Mouse (Mus musculus): Measurements from ENCODE around the gene Rnf151.

The Rnf151 gene

GRCm38 (mm10) chr17:24717943-24718342, at the start of gene Rnf151, which contains the start of gene Rps2:
Gene Rnf151, minus strand, starts transcription at chr17:24718063.
Gene Rps2, plus strand, starts transcription at chr17:24718116.
- DNase-seq (ENCODE audit: low read depth, low spot score), result no peak

DNA sequence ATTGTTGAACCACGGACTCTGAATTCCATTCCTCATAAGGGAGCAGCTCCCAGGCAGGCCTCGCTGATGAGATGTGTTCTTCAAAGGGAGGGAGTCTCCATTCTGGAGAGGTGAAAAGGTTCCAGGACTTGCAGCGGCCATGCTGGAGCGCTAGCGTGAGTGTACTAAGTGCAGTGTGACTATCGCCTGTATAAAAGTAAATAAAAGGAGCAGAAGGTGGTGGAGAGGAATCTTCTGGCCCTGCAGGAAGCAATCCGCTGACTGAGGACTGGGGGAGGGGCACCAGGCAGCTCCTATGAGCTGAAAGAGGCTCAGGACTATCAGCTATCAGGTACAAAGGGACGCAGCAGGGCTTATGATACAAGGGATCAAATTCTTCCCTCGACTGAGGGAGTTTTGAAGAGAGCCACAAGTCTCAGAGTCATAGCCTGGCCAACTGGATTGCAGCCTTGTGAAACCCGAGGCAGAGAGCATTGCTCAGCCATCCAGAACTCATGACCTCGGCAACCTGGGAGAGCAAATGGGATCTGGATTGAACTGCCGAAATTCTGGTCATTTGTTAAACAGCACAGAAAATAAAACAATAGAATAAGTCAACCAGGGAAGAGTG, 48.5 kb upstream of the Rnf151 start:
- no peak for DNase-seq (ENCODE audit: low read depth, low spot score)

- DNase-seq (ENCODE audit: low read depth, low spot score), result no peak
Measured at GRCm38 (mm10) chr17:24765016-24765905, 47.4 kb upstream of the Rnf151 start.

DNA sequence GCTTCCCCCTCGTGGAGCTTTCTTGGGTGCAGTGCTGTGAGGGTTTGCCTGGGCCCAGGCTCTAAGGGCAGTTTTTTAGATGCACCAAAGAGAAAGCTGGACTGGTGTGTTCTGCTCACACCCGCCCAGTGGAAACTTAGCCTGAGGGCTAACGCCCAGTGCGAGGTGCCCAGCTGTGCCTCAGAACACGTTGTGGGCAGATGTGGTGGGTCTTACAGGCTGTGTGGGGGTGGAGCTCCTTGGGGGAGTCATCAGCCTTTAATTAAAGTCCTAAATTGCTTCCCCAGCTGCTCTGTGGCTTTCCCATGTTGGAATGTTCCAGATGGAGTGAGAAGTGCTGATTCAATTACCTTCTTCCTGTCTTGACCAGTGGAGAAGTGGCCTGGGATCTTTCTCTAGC, 43.3 kb upstream of the Rnf151 start:
- DNase-seq (ENCODE audit: low read depth, low spot score), result no peak

- DNase-seq (ENCODE audit: low read depth, low spot score), result no peak
Measured at GRCm38 (mm10) chr17:24757394-24757793, 39.5 kb upstream of the Rnf151 start.

DNA sequence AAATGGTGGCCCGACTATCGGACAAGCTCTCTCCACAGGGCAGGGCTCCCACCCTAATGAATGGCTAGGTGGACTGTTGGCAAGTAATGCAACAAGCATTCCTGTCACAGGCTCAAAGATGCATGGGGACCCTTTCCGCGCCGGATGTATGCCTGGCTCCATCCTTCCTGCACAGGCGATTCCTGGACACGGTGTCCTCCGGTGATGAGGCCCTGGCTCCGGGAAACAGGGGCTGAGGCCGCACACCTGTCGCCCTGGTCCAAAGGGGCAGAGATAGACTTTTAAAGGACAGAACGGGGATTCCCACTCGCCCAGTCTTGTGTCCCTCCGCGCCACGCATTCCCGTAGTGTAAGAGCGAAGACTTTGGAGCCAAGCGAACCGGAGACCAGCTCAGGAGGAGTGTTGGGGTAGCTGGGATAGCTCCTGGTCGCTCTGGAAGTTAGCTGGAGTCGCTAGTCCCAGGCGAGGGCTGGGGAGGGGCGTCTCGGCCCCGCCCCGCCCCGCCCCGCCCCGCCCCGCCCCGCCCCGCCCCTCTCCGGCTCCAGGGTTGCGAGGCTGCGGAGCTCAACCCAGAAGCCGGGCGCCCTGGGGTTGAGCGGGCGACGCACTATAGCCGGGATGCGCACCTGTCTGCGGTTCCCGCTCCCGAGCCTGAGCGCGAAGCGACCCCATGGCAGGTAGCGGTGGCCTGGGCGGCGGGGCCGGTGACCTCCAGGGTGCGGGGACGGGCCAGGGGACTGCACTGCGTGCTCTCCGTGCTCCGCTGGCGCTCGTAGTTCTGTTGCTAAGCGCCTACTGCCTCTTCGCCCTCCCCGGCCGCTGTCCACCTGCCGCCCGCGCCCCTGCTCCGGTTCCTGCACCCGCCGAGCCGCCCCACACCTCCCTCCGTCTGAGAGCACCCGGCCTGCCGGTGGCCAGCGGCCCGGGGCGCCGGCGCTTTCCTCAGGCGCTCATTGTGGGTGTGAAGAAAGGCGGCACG, 34.8 kb upstream of the Rnf151 start, which contains the start of gene Hs3st6:
Gene Hs3st6, plus strand, starts transcription at position 574 of the 980 bp plus-strand sequence.
- peak; percentile 45 for DNase-seq (ENCODE audit: low read depth, low spot score)

GRCm38 (mm10) chr17:24751528-24751927, 33.7 kb upstream of the Rnf151 start:
- DNase-seq (ENCODE audit: low read depth, low spot score), result no peak

- no peak for DNase-seq (ENCODE audit: low read depth, low spot score)
Measured at GRCm38 (mm10) chr17:24746986-24747385, 29.1 kb upstream of the Rnf151 start.

DNA sequence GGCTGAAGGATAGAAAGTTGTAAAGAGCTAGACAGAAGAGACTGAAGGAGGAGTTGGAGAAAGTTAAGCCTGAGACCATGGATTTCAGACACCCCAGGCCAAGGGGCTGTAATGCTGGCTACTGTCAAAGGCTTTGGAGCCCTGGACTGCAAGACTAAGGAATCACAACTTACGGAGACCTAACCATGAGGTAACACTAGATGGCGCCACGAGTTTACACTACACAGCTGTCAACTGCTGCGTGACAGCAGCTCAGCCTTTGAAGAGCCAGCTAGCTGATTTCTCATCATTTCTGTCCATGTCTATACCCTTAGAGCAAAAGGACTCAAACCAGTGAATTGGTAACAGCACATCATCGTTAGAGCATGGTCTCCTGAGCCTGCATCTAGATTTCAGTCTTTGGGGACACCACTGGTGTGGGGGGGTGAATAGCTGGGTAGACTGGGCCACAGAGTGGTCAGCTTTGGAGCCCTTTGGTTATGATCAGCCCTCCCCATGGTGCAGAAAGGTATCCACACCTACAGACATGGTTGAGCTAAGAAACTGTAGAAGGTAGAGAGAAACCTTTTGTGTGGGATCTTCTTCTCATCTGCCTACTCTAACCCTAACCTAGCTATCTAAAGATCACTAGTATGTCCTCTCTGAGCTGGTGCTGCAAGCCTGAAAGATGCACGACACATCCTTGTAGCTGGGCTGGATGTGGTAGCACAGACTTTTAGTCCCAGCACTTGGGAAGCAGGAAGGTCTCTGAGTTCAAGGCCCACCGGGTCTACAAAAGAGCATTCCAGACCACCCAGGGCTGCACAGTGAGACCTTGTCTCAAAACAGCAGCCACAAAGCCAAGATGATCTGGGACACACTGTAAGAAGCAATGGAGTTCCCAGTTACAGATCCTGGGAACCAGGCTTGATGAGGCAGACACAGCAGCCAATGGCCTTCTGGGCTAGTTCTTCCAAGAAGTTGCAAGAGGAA, 27.9 kb upstream of the Rnf151 start:
- peak; percentile 93 for DNase-seq (ENCODE audit: low read depth, low spot score)

- DNase-seq (ENCODE audit: low read depth, low spot score), result no peak
Measured at GRCm38 (mm10) chr17:24744381-24744780, 26.5 kb upstream of the Rnf151 start.

DNA sequence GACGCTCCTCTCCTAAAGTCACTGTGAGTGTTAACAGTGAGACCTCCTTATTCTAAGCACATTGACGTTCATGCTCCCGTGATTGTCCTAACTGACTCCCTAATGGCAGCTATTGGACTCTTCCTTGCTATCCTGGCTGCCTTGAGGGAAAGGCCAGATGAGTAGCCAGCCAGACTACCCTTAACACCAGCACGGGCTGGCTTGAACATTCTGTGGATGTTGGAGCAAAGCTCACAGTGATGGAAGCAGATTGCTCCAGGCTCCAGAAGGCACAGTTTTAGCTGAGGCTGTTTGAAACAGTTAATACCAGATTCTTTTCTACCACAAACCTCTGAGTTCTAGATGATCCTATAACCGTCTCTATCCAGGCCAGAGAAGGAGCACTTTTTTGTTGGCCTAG, 26.0 kb upstream of the Rnf151 start:
- no peak for DNase-seq (ENCODE audit: low read depth, low spot score)

DNA sequence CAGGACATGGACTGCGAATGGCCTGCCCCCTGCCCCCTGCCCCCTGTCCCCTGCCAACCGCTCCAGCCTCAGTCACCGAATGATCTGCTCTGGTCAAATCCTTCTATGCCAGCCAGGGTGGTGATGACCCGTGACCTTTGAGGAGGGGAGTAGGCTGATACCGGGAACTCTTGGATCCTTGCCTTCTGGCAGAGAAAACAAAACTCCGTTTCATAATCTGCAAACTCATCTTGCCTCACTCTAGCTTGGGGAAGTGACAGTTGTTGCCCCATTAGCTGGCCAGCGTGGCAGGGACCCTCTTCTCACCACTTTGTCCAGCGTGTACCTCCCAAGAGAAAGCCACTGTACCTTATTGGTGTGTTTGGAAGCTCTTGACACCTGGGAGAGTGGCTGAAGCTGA, 24.4 kb upstream of the Rnf151 start:
- DNase-seq (ENCODE audit: low read depth, low spot score), result no peak

GRCm38 (mm10) chr17:24739926-24740325, 22.1 kb upstream of the Rnf151 start:
- no peak for DNase-seq (ENCODE audit: low read depth, low spot score)

- no peak for DNase-seq (ENCODE audit: low read depth, low spot score)
Measured at GRCm38 (mm10) chr17:24738238-24738637, 20.4 kb upstream of the Rnf151 start.

DNA sequence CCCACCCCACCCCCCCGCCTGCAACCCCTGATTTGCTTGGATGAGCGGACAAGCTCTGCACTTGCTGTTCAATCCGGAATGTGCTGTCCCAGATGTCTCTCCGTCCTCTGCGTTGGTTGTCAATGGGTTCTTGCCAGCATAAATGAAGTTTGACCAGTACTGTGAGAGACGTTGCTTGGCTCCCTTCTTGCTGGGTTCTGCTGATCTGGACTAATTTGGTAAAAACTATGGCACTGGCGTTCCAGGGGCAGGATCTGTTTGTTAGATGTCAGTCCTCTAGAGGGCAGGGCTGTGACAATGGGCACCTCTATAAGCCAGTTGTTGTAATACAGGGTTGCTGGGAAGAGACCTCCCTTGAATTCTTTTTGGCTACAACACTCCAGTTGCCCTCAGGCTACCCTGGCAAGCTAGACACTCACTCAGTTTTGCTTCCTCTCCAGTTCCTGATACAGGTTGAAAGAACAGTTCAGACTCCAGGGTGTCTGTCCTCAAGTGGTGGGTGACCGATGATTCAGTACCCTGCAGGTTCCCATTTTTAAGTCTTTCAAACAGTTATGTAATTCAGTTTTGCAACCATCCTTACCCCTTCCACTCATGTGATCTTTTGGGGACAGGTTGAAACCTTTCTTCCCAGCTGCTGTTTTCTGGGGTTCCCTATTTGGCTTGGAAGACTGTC, 19.4 kb upstream of the Rnf151 start:
- DNase-seq (ENCODE audit: low read depth, low spot score), result peak; percentile 35

GRCm38 (mm10) chr17:24736330-24737051, 18.6 kb upstream of the Rnf151 start, which contains the start of gene Msrb1:
Gene Msrb1, plus strand, starts transcription at chr17:24736642.
- peak; percentile 96 for DNase-seq (ENCODE audit: low read depth, low spot score)

DNA sequence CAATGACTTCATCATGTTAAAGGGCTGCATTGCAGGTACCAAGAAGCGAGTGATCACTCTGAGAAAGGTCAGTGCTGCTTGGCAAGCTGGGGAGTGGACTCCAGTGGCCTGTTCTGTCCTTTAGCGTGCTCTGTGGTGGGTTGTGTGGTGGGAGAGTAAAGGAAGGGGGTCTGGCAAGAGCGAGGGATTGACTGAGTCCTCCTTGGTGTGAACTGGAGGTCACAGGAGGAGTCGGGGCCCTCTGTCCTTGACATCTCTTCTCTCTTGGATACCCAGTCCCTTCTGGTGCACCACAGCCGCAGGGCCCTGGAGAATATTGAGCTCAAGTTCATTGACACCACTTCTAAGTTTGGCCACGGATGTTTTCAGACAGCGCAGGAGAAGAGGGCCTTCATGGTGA, 17.6 kb upstream of the Rnf151 start:
- no peak for DNase-seq (ENCODE audit: low read depth, low spot score)

DNA sequence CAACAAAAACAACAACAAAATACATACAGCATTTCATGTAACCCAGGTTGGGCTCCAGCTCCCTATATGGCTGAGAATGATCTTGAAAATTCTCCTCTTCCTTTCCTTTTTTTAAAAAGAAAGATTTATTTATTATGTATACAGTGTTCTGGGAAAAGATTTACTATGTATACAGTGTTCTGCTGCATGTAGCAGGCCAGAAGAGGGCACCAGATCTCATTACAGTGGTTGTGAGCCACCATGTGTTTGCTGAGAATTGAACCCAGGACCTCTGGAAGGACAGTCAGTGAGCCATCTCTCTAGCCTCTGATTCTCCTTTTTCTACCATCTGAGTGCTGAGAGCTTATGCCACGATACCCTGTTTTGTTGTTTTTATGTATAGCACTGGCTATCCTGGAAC, 16.6 kb upstream of the Rnf151 start:
- no peak for DNase-seq (ENCODE audit: low read depth, low spot score)

DNA sequence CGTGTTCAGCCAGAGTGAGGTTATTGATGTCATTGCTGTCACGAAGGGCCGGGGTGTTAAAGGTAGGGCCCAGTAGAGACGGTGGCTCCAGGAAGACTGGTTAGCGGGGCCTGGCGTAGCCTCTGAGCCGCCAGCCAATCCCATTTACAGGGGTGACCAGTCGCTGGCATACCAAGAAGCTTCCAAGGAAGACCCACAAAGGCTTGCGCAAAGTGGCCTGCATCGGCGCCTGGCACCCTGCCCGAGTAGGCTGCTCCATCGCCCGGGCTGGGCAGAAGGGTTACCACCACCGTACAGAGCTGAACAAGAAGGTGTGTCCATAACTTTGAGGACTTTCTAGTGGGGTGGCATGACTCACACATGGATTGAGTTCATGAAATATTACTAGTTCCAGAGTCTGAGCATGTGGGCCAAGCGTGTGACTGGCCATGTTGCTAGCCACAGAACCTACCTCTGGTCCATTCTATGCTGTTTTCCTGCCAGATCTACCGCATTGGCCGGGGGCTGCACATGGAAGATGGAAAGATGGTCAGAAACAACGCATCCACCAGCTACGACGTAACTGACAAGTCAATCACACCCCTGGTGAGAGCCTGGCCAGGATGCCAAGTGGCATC, 15.7 kb upstream of the Rnf151 start:
- DNase-seq (ENCODE audit: low read depth, low spot score), result no peak
